Mouse (Mus musculus): Measurements from ENCODE around the gene Ifit2.

GRCm38 (mm10) chr19:34623781-34624180, 73.3 kb downstream of the Ifit2 start:
- TF ChIP-seq CTCF (IDR thresholded peaks at IDR 0.05; ENCODE audit: control insufficient read depth, insufficient read depth, insufficient replicate concordance, low read depth, low read length) (no peak), POLR2A (IDR thresholded peaks at IDR 0.05; ENCODE audit: control insufficient read depth, low read depth, low read length) (no peak)
